Mouse (Mus musculus) cortical plate, adult 2 months (tissue): ENCODE data around the gene Man2a1.

Experiments
- CTCF ChIP-seq: fragments of 200-500 bp; IDR thresholded peaks from 2 replicates; pipeline ENCODE4 v1.5.1; 2011; ENCODE audit warnings: mild to moderate bottlenecking, control low read depth, low read length; ENCODE audit not compliant: insufficient read depth; ENCODE audit errors: extremely low read depth
- POLR2A ChIP-seq: fragments of 200-500 bp; IDR thresholded peaks from 2 replicates; pipeline ENCODE4 v1.6.1; 2011; ENCODE audit warnings: mild to moderate bottlenecking, low read length, control low read depth; ENCODE audit not compliant: insufficient read depth; ENCODE audit errors: extremely low read depth

DNA sequence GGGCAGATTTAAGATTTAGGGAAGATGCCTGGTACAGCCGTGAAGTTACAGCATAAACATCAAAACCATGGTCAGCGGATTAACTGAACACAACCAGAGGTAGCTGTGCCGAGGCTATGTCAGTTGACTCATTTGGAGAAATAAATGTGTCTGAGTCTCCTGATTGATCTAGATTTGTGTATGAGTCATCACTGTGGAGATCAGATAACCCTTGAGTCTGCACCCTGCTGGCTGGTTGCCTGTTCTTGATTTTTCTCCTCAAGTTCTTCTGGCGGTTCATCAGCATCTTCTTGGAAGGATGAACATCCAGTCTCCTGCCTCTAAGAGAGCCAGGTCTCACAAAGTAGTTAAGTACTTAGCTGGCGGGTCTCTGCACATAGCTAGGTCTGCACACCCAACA, 150.7 kb downstream of the Man2a1 start:
- TF ChIP-seq POLR2A (no peak), CTCF (no peak)
